Mouse (Mus musculus) liver, embryonic 14.5 days (tissue): ENCODE data around the gene Gm42742. TPM values are rescaled to one million over a fixed set of nuclear protein-coding genes. Genes with fewer than 3 reads are reported as not detected.
A peak's percentile ranks its signal among the peaks of the same experiment; 100 is the strongest.

Experiments
- ATAC-seq: fragments of 200-750 bp; cut with Nextera tagmentation; 2 replicates; pipeline ENCODE4 v1.8.0; 2017; ENCODE audit warnings: moderate number of reproducible peaks, mild to moderate bottlenecking, moderate library complexity; ENCODE audit not compliant: insufficient read depth
- DNase-seq, 3 experiments: peaks; one replicate each; pipeline ENCODE4 v3.0.0-alpha.2; 2012 to 2013; ENCODE audit warnings: low read depth in 3 of 3, low spot score in 3 of 3
- H3K27ac ChIP-seq: fragments of 300-500 bp; sonication (generic); 2 replicates; pipeline ENCODE4 v1.5.1; 2014; ENCODE audit warnings: moderate library complexity, mild to moderate bottlenecking, control low read depth, inconsistent platforms
- H3K27me3 ChIP-seq: fragments of 300-500 bp; sonication (generic); 2 replicates; pipeline ENCODE4 v1.6.1; 2014; ENCODE audit warnings: mild to moderate bottlenecking, low read length, moderate library complexity; ENCODE audit not compliant: control insufficient read depth, insufficient read depth
- H3K36me3 ChIP-seq: fragments of 300-500 bp; sonication (generic); replicated peaks from 2 replicates; pipeline ENCODE4 v1.6.1; 2014; ENCODE audit warnings: low read depth; ENCODE audit not compliant: control insufficient read depth, insufficient read depth
- H3K4me1 ChIP-seq, 2 experiments: fragments of 200-500 bp in 1 of 2; fragments of 300-500 bp in 1 of 2; sonication (generic) in 1 of 2; replicated peaks; 2 replicates each; pipeline ENCODE4 v1.6.1; 2012 to 2014; ENCODE audit warnings: antibody characterized with exemption in 1 of 2, inconsistent platforms in 1 of 2, low read length in 1 of 2; ENCODE audit not compliant: control insufficient read depth in 2 of 2, insufficient read depth in 2 of 2
- H3K4me2 ChIP-seq: fragments of 300-500 bp; sonication (generic); 2 replicates; pipeline ENCODE4 v1.6.1; 2014; ENCODE audit warnings: low read depth, mild to moderate bottlenecking, control low read depth, moderate library complexity
- H3K4me3 ChIP-seq, 2 experiments: fragments of 200-500 bp in 1 of 2; fragments of 300-500 bp in 1 of 2; sonication (generic) in 1 of 2; 2 replicates each; pipeline ENCODE4 v1.5.1; 2012 to 2014; ENCODE audit warnings: low read depth in 2 of 2, low read length in 2 of 2, mild to moderate bottlenecking in 2 of 2, control low read depth in 1 of 2, inconsistent platforms in 1 of 2, moderate library complexity in 1 of 2; ENCODE audit not compliant: insufficient read depth in 1 of 2
- H3K9ac ChIP-seq: fragments of 300-500 bp; sonication (generic); replicated peaks from 2 replicates; pipeline ENCODE4 v1.6.1; 2014; ENCODE audit warnings: mild to moderate bottlenecking, control low read depth, moderate library complexity
- H3K9me3 ChIP-seq: fragments of 300-500 bp; sonication (generic); 2 replicates; pipeline ENCODE4 v1.6.1; 2016; ENCODE audit warnings: low read length, mixed read lengths; ENCODE audit not compliant: control insufficient read depth
- CTCF ChIP-seq: IDR thresholded peaks from 2 replicates; pipeline ENCODE4 v1.5.1; 2016; ENCODE audit warnings: antibody characterized with exemption, low read depth, control low read depth
- EP300 ChIP-seq: IDR thresholded peaks from 2 replicates; pipeline ENCODE4 v1.6.1; 2016; ENCODE audit warnings: antibody characterized with exemption, low read depth
- WGBS: fragments of 180-500 bp; shearing (Covaris S2); extraction: QIAGEN DNeasy Blood & Tissue Kit; methylation state at CpG from one replicate; pipeline ENCODE4 v1.1.7; 2014; ENCODE audit not compliant: insufficient replicate concordance; 5-methylcytosine and 5-hydroxymethylcytosine counted together
- polyA plus RNA-seq, 2 experiments: library from polyadenylated mRNA; depleted of rRNA in 1 of 2; stranded (reverse) in 1 of 2; unstranded in 1 of 2; fragments of >200 nt; fragmentation: Nextera tagmentation in 1 of 2; extraction: Ambion mirVana in 1 of 2; gene quantifications; 2 replicates each; pipeline versions ENCODE4 v1.2.1 to v1.2.3; 2012 to 2014

Gm42742 gene
- polyA plus RNA-seq (2012; rRNA removed): 7.5 and 15.7 TPM in 2 replicates
- 1.2 and 8.3 TPM in 2 replicates for polyA plus RNA-seq (2014; fragmentation: Nextera tagmentation; extraction: Ambion mirVana)

GRCm38 (mm10) chr7:127020901-127021562 is at the start of gene Gm42742, which contains the start of gene Prrt2:
TSS of gene Gm42742 (minus strand) at chr7:127021097.
TSS of gene Prrt2 (minus strand) at chr7:127021211.
- Histone ChIP-seq H3K4me3 (peak within 1 kb of the TSS; percentile 13 to 36), H3K36me3 (peaks cover 27% of the 10 kb centered on the region), H3K4me1 (peaks cover 24 to 29% of the 10 kb centered on the region in 2 experiments), H3K9me3 (no peaks in the 10 kb centered on the region), H3K9ac (peak within 1 kb of the TSS; percentile 48), H3K4me2 (peak within 1 kb of the TSS; percentile 67), H3K27ac (no peak within 1 kb of the TSS), H3K27me3 (no peaks in the 10 kb centered on the region)
- TF ChIP-seq CTCF (no peak), EP300 (no peak)
- no peak for ATAC-seq
- DNase-seq: no peak
- WGBS: 2% methylated on average over 36 of the region's 37 CpGs

- no peaks in the 10 kb centered on the region for H3K9me3 ChIP-seq
- H3K4me2 ChIP-seq: no peak overlapping the region
- H3K36me3 ChIP-seq: no peaks in the 10 kb centered on the region
- DNase-seq (no peak), ATAC-seq (no peak)
- H3K4me3 ChIP-seq: no peak overlapping the region
- TF ChIP-seq EP300 (no peak), CTCF (no peak)
- 69% methylated on average over 4 of the region's 4 CpGs for WGBS
- H3K4me1 ChIP-seq: no peaks in the 10 kb centered on the region
- no peak overlapping the region for H3K9ac ChIP-seq
- no peak overlapping the region for H3K27ac ChIP-seq
- no peaks in the 10 kb centered on the region for H3K27me3 ChIP-seq
These were observed 45.4 kb upstream of the Gm42742 start for GRCm38 (mm10) chr7:127066317-127066716.

- Histone ChIP-seq H3K27me3 (no peaks in the 10 kb centered on the region), H3K36me3 (no peaks in the 10 kb centered on the region), H3K4me2 (no peak overlapping the region), H3K4me1 (no peaks in the 10 kb centered on the region), H3K27ac (no peak overlapping the region), H3K9me3 (no peaks in the 10 kb centered on the region), H3K4me3 (no peak overlapping the region), H3K9ac (no peak overlapping the region)
- WGBS: 59% methylated on average over 6 of the region's 6 CpGs
- ATAC-seq (no peak), DNase-seq (no peak)
- TF ChIP-seq EP300 (no peak), CTCF (peak; percentile 54)
These were observed 44.6 kb upstream of the Gm42742 start for GRCm38 (mm10) chr7:127065538-127065937.

GRCm38 (mm10) chr7:127055026-127055585 is 34.2 kb upstream of the Gm42742 start:
- Histone ChIP-seq H3K27me3 (peaks cover 4% of the 10 kb centered on the region), H3K4me1 (no peaks in the 10 kb centered on the region), H3K4me3 (no peak overlapping the region), H3K36me3 (no peaks in the 10 kb centered on the region), H3K9ac (no peak overlapping the region), H3K4me2 (no peak overlapping the region), H3K9me3 (no peaks in the 10 kb centered on the region), H3K27ac (no peak overlapping the region)
- DNase-seq (no peak), ATAC-seq (no peak)
- TF ChIP-seq CTCF (no peak), EP300 (no peak)
- 58% methylated on average over 5 of the region's 5 CpGs for WGBS
